ENCODE assay signal across 29 mouse cellular contexts in the genomic region with DNA sequence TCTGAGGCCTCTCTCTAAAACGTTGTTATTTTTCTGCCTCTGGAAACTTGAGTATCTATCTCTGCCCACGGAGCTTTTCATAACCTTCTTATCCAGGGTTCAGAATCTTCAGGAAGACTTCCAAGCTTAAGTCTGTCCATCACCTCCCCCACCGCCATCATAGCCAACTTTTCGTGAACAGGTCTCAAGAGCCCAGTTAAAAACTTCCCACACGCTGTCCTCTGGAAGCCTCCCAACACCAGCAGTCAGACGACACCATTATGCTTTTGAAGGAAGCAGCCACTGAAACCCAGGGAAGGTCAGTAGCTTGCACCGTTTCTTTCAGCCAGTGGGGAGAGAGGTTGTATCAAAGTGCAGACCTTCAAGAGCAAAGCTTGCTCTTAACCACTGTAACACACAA. TPM values are rescaled to one million over a fixed set of nuclear protein-coding genes. Genes with fewer than 3 reads are reported as not detected.
DNase-seq lines count a peak whose midpoint lies in the region; ATAC-seq and TF ChIP-seq lines count a peak whose summit lies in the region.
"Had no signal": no experiment of that assay in that cellular context is flagged by ENCODE, and none has a peak within 500 bp of the region (broad histone marks: within the 10 kb centered on the region; RNA-seq: fewer than 3 reads in every experiment).

No protein-coding gene starts in this region.

- DNase-seq in heart, adult 11 months = peak; percentile 95
- DNase-seq in kidney, postnatal 10 days = peak; percentile 70
- peak; percentile 16 for DNase-seq in NIH3T3 (ENCODE audit: low read depth)
- DNase-seq in gastrocnemius, postnatal 25 days = peak; percentile 47
- DNase-seq in thymus, adult 2 months = no peak
- DNase-seq: adrenal gland, postnatal 25 days; B cell, adult 2 months; cerebellum, adult 9-11 months; kidney, postnatal 36 days; layer of hippocampus, adult 9-11 months; liver; lung, postnatal 4 days; midbrain, embryonic 14.5 days; thymus, postnatal 25 days had no signal

- H3K4me1 ChIP-seq in heart, embryonic 12.5 days (replicated peaks) = no peaks in the 10 kb centered on the region
- H3K4me1 ChIP-seq in kidney, embryonic 15.5 days = 0 out of 2 replicates have a peak, but pooled peaks cover 2% of the 10 kb centered on the region
- H3K4me1 ChIP-seq in thymus, adult 2 months (replicated peaks; ENCODE audit: control insufficient read depth, insufficient read depth, low read length) = no peaks in the 10 kb centered on the region
- H3K4me1 ChIP-seq in liver, embryonic 12.5 days = no peaks in the 10 kb centered on the region

- 63% methylated on average over 7 of the region's 7 CpGs for WGBS in heart, embryonic 12.5 days
- WGBS in kidney, embryonic 15.5 days = 50% methylated on average over 7 of the region's 7 CpGs
- 89% methylated on average over 7 of the region's 7 CpGs for WGBS in thymus, adult 2 months
- WGBS in liver, embryonic 12.5 days (ENCODE audit: insufficient replicate concordance) = 66% methylated on average over 7 of the region's 7 CpGs

- H3K27ac ChIP-seq in heart, embryonic 12.5 days (ENCODE audit: poor library complexity, severe bottlenecking) = no peak overlapping the region
- no peak overlapping the region for H3K27ac ChIP-seq in kidney, embryonic 15.5 days
- no peak overlapping the region for H3K27ac ChIP-seq in thymus, adult 2 months (ENCODE audit: control insufficient read depth, insufficient read depth, low read length)
- H3K27ac ChIP-seq in liver, embryonic 12.5 days = no peak overlapping the region
- H3K27ac ChIP-seq: forebrain, embryonic 10.5 days; hindbrain, embryonic 12.5 days had no signal

- TF ChIP-seq POLR2A in thymus, adult 2 months (IDR thresholded peaks at IDR 0.05; ENCODE audit: control insufficient read depth, extremely low read depth, insufficient read depth, low read length, poor library complexity) = no peak

- H3K9ac ChIP-seq in heart, embryonic 12.5 days = no peak overlapping the region
- no peak overlapping the region for H3K9ac ChIP-seq in kidney, embryonic 15.5 days
- H3K9ac ChIP-seq in liver, embryonic 12.5 days = no peak overlapping the region
- H3K9ac ChIP-seq: hindbrain, embryonic 12.5 days had no signal

- H3K27me3 ChIP-seq in heart, embryonic 12.5 days (replicated peaks) = no peaks in the 10 kb centered on the region
- no peaks in the 10 kb centered on the region for H3K27me3 ChIP-seq in kidney, embryonic 15.5 days
- H3K27me3 ChIP-seq in thymus, adult 2 months (ENCODE audit: control insufficient read depth, insufficient read depth, low read length) = no peaks in the 10 kb centered on the region
- no peaks in the 10 kb centered on the region for H3K27me3 ChIP-seq in liver, embryonic 12.5 days (replicated peaks)
- H3K27me3 ChIP-seq: hindbrain, embryonic 12.5 days had no signal

- ATAC-seq in heart, embryonic 12.5 days (ENCODE audit: insufficient number of reproducible peaks, low FRiP score) = no peak
- ATAC-seq in kidney, embryonic 15.5 days (replicated peaks; ENCODE audit: low FRiP score) = no peak
- ATAC-seq in liver, embryonic 12.5 days = no peak
- ATAC-seq: forebrain, embryonic 16.5 days; intestine, postnatal 0 days had no signal

- no peaks in the 10 kb centered on the region for H3K36me3 ChIP-seq in heart, embryonic 12.5 days
- H3K36me3 ChIP-seq in kidney, embryonic 15.5 days = no peaks in the 10 kb centered on the region
- no peaks in the 10 kb centered on the region for H3K36me3 ChIP-seq in thymus, adult 2 months (ENCODE audit: control insufficient read depth, insufficient read depth, low read length)
- no peaks in the 10 kb centered on the region for H3K36me3 ChIP-seq in liver, embryonic 12.5 days
- H3K36me3 ChIP-seq: forebrain, embryonic 10.5 days; G1E; hindbrain, embryonic 12.5 days had no signal

- no peaks in the 10 kb centered on the region for H3K9me3 ChIP-seq in heart, embryonic 12.5 days (replicated peaks)
- no peaks in the 10 kb centered on the region for H3K9me3 ChIP-seq in kidney, embryonic 15.5 days (replicated peaks)
- no peaks in the 10 kb centered on the region for H3K9me3 ChIP-seq in liver, embryonic 12.5 days (replicated peaks)
- H3K9me3 ChIP-seq: forebrain, embryonic 10.5 days; hindbrain, embryonic 12.5 days had no signal

- no peak for TF ChIP-seq CTCF in thymus, adult 2 months (IDR thresholded peaks at IDR 0.05; ENCODE audit: borderline replicate concordance, control insufficient read depth, extremely low read depth, insufficient read depth, low read length, poor library complexity)

- H3K4me2 ChIP-seq in heart, embryonic 12.5 days = no peak overlapping the region
- H3K4me2 ChIP-seq in kidney, embryonic 15.5 days = no peak overlapping the region
- no peak overlapping the region for H3K4me2 ChIP-seq in liver, embryonic 12.5 days
- H3K4me2 ChIP-seq: hindbrain, embryonic 12.5 days had no signal

- H3K4me3 ChIP-seq in heart, embryonic 12.5 days = no peak overlapping the region
- H3K4me3 ChIP-seq in kidney, embryonic 15.5 days (replicated peaks) = no peak overlapping the region
- no peak overlapping the region for H3K4me3 ChIP-seq in thymus, adult 2 months (ENCODE audit: control insufficient read depth, insufficient read depth, low read length)
- no peak overlapping the region for H3K4me3 ChIP-seq in liver, embryonic 12.5 days
- H3K4me3 ChIP-seq: forebrain, embryonic 10.5 days; hindbrain, embryonic 12.5 days had no signal

RNA-seq across cellular contexts. Expression of a gene that starts 18.8 kb away (rescaled TPM):
- 142 and 145 TPM in 2 replicates for polyA plus RNA-seq in heart, embryonic 12.5 days (2016; fragmentation: Nextera tagmentation; extraction: Ambion mirVana)
- polyA plus RNA-seq in kidney, embryonic 15.5 days (2015; fragmentation: Nextera tagmentation; extraction: Ambion mirVana) = 170 and 206 TPM in 2 replicates
- 1 to 10 TPM; 8.5 to 9.0 TPM for total RNA-seq in gastrocnemius, postnatal 25 days (2021)
- polyA plus RNA-seq in thymus, adult 2 months (2012; rRNA removed) = 28.6 and 46.8 TPM in 2 replicates
- 18.1 and 19.5 TPM in 2 replicates for polyA plus RNA-seq in liver, embryonic 12.5 days (2016; fragmentation: Nextera tagmentation; extraction: Ambion mirVana)
- total RNA-seq: megakaryocyte-erythroid progenitor cell, adult 5-6 weeks had no signal
- polyA plus RNA-seq: G1E had no signal

RNA-seq across cellular contexts. Expression of a gene that starts 55.0 kb away (rescaled TPM):
- 0.13 TPM in 1 of 2 replicates, not detected in the other for polyA plus RNA-seq in heart, embryonic 12.5 days (2016; fragmentation: Nextera tagmentation; extraction: Ambion mirVana)
- 0.53 TPM in 2 replicates for polyA plus RNA-seq in kidney, embryonic 15.5 days (2015; fragmentation: Nextera tagmentation; extraction: Ambion mirVana)
- not detected for total RNA-seq in gastrocnemius, postnatal 25 days (2021)
- polyA plus RNA-seq in thymus, adult 2 months (2012; rRNA removed) = 0.09 and 0.19 TPM in 2 replicates
- not detected in 2 replicates for polyA plus RNA-seq in liver, embryonic 12.5 days (2016; fragmentation: Nextera tagmentation; extraction: Ambion mirVana)
- total RNA-seq: adrenal gland, postnatal 25 days; CH12.LX; G1E; granulocyte monocyte progenitor cell, adult 5-6 weeks; left cerebral cortex, adult 18-20 months; left cerebral cortex, postnatal 25 days; megakaryocyte-erythroid progenitor cell, adult 5-6 weeks had no signal
- polyA plus RNA-seq: G1E; liver, embryonic 16.5 days had no signal

RNA-seq across cellular contexts. Expression of a gene that starts 55.2 kb away (rescaled TPM):
- polyA plus RNA-seq in heart, embryonic 12.5 days (2016; fragmentation: Nextera tagmentation; extraction: Ambion mirVana) = 0.09 and 0.13 TPM in 2 replicates
- 0.21 and 0.22 TPM in 2 replicates for polyA plus RNA-seq in kidney, embryonic 15.5 days (2015; fragmentation: Nextera tagmentation; extraction: Ambion mirVana)
- total RNA-seq in gastrocnemius, postnatal 25 days (2021) = not detected
- polyA plus RNA-seq in thymus, adult 2 months (2012; rRNA removed) = 0.24 TPM in 1 of 2 replicates, not detected in the other
- 0.18 and 0.31 TPM in 2 replicates for polyA plus RNA-seq in liver, embryonic 12.5 days (2016; fragmentation: Nextera tagmentation; extraction: Ambion mirVana)
- total RNA-seq: adrenal gland, postnatal 25 days; CH12.LX; granulocyte monocyte progenitor cell, adult 5-6 weeks; left cerebral cortex, adult 18-20 months; left cerebral cortex, postnatal 25 days; megakaryocyte-erythroid progenitor cell, adult 5-6 weeks had no signal
- polyA plus RNA-seq: G1E; neural tube, embryonic 11.5 days had no signal
